Mouse (Mus musculus): ENCODE data around the gene Eif1b. TPM values are rescaled to one million over a fixed set of nuclear protein-coding genes. Genes with fewer than 3 reads are reported as not detected.

The Eif1b gene
- polyA plus RNA-seq (2012; fragmentation: generic; extraction: Trizol): 10 to 100 TPM; 31.1 to 62.1 TPM

GRCm38 (mm10) chr9:120492010-120492399 lies at the start of gene Eif1b:
Gene Eif1b, plus strand, starts transcription at chr9:120492232.

DNA sequence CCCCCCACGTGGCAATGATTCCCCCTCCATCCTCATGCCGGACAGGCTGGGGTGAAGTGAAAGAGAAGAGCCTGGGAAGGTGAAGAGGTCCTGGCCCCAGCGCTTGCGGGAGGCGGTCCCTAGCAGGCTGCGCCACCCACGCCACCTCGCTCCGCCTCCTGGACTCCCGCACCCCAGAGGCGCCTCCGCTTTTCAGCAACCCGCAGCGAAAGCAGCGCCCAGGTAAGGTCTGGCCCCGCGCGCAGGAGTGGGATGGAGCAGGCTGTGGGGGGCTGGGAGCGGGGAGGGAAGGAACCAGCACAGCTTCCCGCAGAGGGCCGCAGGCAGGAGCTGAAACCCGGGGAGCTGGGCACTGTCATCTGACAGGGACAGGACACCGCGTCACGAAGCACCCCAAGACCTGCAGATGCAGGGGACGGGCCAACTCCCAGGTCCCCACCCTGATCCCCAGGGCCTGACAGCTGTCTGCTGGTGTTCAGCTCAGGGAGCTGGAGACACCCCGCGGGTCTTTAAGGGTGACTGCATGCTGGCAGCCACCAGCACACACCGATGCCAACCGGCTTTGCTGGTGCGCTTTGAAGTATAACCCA lies 47.7 kb downstream of the Eif1b start, which contains the start of gene Entpd3:
TSS of gene Entpd3 (plus strand) at position 157 of the 590 bp plus-strand sequence.

Other genes starting within 250 kb of the Eif1b start
- gene Myrip, start 190.7 kb upstream of the Eif1b start, polyA plus RNA-seq (2012; fragmentation: generic; extraction: Trizol): not detected
- gene Entpd3, start 47.6 kb downstream of the Eif1b start, polyA plus RNA-seq (2012; fragmentation: generic; extraction: Trizol): under 1 TPM; 0.01 to 0.31 TPM
- 1,000 to 10,000 TPM; 1,346 to 2,734 TPM for gene Rpl14, start 79.2 kb downstream of the Eif1b start, polyA plus RNA-seq (2012; fragmentation: generic; extraction: Trizol)

Measured in C3H10T1/2 (cell line).